Mouse (Mus musculus) brain, embryonic 18.5 days (tissue): ENCODE data around the gene Scd1.

Experiments
- DNase-seq: peaks from one replicate; pipeline ENCODE4 v3.0.0-alpha.2; 2012; ENCODE audit warnings: low read depth, low spot score

Scd1 gene

GRCm38 (mm10) chr19:44407341-44408222, at the start of gene Scd1:
Scd1 (minus strand) TSS chr19:44407879.
- peak; percentile 84 for DNase-seq

GRCm38 (mm10) chr19:44455356-44455755, 47.7 kb upstream of the Scd1 start:
- no peak for DNase-seq

GRCm38 (mm10) chr19:44454862-44455261, 47.2 kb upstream of the Scd1 start:
- DNase-seq = no peak

- DNase-seq = no peak
Observed at GRCm38 (mm10) chr19:44447927-44448326, 40.2 kb upstream of the Scd1 start.

GRCm38 (mm10) chr19:44445755-44446154, 38.1 kb upstream of the Scd1 start:
- DNase-seq = no peak

GRCm38 (mm10) chr19:44439302-44439701, 31.6 kb upstream of the Scd1 start:
- no peak for DNase-seq

GRCm38 (mm10) chr19:44437975-44438374, 30.3 kb upstream of the Scd1 start:
- DNase-seq = no peak

- DNase-seq = no peak
Observed at GRCm38 (mm10) chr19:44432084-44432483, 24.4 kb upstream of the Scd1 start.

GRCm38 (mm10) chr19:44427721-44428120, 20.0 kb upstream of the Scd1 start:
- DNase-seq = no peak

GRCm38 (mm10) chr19:44422051-44422631, 14.5 kb upstream of the Scd1 start:
- DNase-seq = no peak

- DNase-seq = no peak
Observed at GRCm38 (mm10) chr19:44419530-44419929, 11.9 kb upstream of the Scd1 start.

GRCm38 (mm10) chr19:44418945-44419344, 11.3 kb upstream of the Scd1 start:
- no peak for DNase-seq

- no peak for DNase-seq
Observed at GRCm38 (mm10) chr19:44418544-44418943, 10.9 kb upstream of the Scd1 start.

- DNase-seq = no peak
Observed at GRCm38 (mm10) chr19:44418061-44418460, 10.4 kb upstream of the Scd1 start.

- DNase-seq = no peak
Observed at GRCm38 (mm10) chr19:44417448-44417847, 9.8 kb upstream of the Scd1 start.

GRCm38 (mm10) chr19:44416240-44416639, 8.6 kb upstream of the Scd1 start:
- DNase-seq = no peak

- no peak for DNase-seq
Observed at GRCm38 (mm10) chr19:44415464-44415863, 7.8 kb upstream of the Scd1 start.

- no peak for DNase-seq
Observed at GRCm38 (mm10) chr19:44410269-44410992, 2.8 kb upstream of the Scd1 start.

- no peak for DNase-seq
Observed at GRCm38 (mm10) chr19:44408595-44408994, 916 bp upstream of the Scd1 start.

- peak; percentile 28 for DNase-seq
Observed at GRCm38 (mm10) chr19:44408223-44408545, 505 bp upstream of the Scd1 start.

- no peak for DNase-seq
Observed at GRCm38 (mm10) chr19:44403546-44403945, 4.1 kb downstream of the Scd1 start.

GRCm38 (mm10) chr19:44400484-44401197, 7.0 kb downstream of the Scd1 start:
- no peak for DNase-seq
